Mouse (Mus musculus): Measurements from ENCODE around the gene Slc38a3. TPM values are rescaled to one million over a fixed set of nuclear protein-coding genes. Genes with fewer than 3 reads are reported as not detected.

Slc38a3 gene
- polyA plus RNA-seq (2016; fragmentation: Nextera tagmentation; extraction: Ambion mirVana): 8.2 and 8.3 TPM in 2 replicates

GRCm38 (mm10) chr9:107669480-107669945 is at the start of gene Slc38a3:
Slc38a3 (minus strand) TSS chr9:107669530.
- Histone ChIP-seq H3K9ac (no peak within 1 kb of the TSS), H3K27ac (no peak within 1 kb of the TSS), H3K27me3 (peaks cover 29% of the 10 kb centered on the region), H3K36me3 (no peaks in the 10 kb centered on the region), H3K4me2 (replicated peaks) (no peak within 1 kb of the TSS), H3K4me1 (peaks cover 27% of the 10 kb centered on the region), H3K9me3 (no peaks in the 10 kb centered on the region), H3K4me3 (no peak within 1 kb of the TSS)
- ATAC-seq (ENCODE audit: insufficient number of reproducible peaks, insufficient read depth, low FRiP score, low TSS enrichment): no peak
- 90% methylated on average over 9 of the region's 9 CpGs for WGBS

- Histone ChIP-seq H3K4me1 (peaks cover 47% of the 10 kb centered on the region), H3K4me3 (no peak overlapping the region), H3K36me3 (no peaks in the 10 kb centered on the region), H3K27me3 (no peaks in the 10 kb centered on the region), H3K27ac (peak overlapping the region; percentile 80), H3K9ac (no peak overlapping the region), H3K4me2 (replicated peaks) (no peak overlapping the region; the same call in 1 of the 2 replicates), H3K9me3 (no peaks in the 10 kb centered on the region)
- no peak; the same call in 1 of the 2 replicates for ATAC-seq (ENCODE audit: insufficient number of reproducible peaks, insufficient read depth, low FRiP score, low TSS enrichment)
- 12% methylated on average over 6 of the region's 6 CpGs for WGBS
Observed at GRCm38 (mm10) chr9:107716951-107717350, 47.6 kb upstream of the Slc38a3 start.

GRCm38 (mm10) chr9:107715632-107716031 is 46.3 kb upstream of the Slc38a3 start:
- ATAC-seq (ENCODE audit: insufficient number of reproducible peaks, insufficient read depth, low FRiP score, low TSS enrichment): no peak
- Histone ChIP-seq H3K9me3 (no peaks in the 10 kb centered on the region), H3K4me3 (no peak overlapping the region), H3K4me2 (replicated peaks) (no peak overlapping the region), H3K9ac (no peak overlapping the region), H3K4me1 (peaks cover 44% of the 10 kb centered on the region), H3K36me3 (no peaks in the 10 kb centered on the region), H3K27me3 (0 out of 2 replicates have a peak, but pooled peaks cover 3% of the 10 kb centered on the region), H3K27ac (peak overlapping the region; percentile 94)
- WGBS: 85% methylated on average over 2 of the region's 2 CpGs

- Histone ChIP-seq H3K4me1 (peaks cover 52% of the 10 kb centered on the region), H3K27me3 (0 out of 2 replicates have a peak, but pooled peaks cover 4% of the 10 kb centered on the region), H3K27ac (peak overlapping the region; percentile 94), H3K9me3 (no peaks in the 10 kb centered on the region), H3K36me3 (no peaks in the 10 kb centered on the region), H3K4me3 (no peak overlapping the region), H3K4me2 (replicated peaks) (no peak overlapping the region; the same call in 1 of the 2 replicates), H3K9ac (no peak overlapping the region)
- 8% methylated on average over 12 of the region's 12 CpGs for WGBS
- peak; percentile 49 for ATAC-seq (ENCODE audit: insufficient number of reproducible peaks, insufficient read depth, low FRiP score, low TSS enrichment)
Observed at GRCm38 (mm10) chr9:107714221-107714952, 45.1 kb upstream of the Slc38a3 start.

DNA sequence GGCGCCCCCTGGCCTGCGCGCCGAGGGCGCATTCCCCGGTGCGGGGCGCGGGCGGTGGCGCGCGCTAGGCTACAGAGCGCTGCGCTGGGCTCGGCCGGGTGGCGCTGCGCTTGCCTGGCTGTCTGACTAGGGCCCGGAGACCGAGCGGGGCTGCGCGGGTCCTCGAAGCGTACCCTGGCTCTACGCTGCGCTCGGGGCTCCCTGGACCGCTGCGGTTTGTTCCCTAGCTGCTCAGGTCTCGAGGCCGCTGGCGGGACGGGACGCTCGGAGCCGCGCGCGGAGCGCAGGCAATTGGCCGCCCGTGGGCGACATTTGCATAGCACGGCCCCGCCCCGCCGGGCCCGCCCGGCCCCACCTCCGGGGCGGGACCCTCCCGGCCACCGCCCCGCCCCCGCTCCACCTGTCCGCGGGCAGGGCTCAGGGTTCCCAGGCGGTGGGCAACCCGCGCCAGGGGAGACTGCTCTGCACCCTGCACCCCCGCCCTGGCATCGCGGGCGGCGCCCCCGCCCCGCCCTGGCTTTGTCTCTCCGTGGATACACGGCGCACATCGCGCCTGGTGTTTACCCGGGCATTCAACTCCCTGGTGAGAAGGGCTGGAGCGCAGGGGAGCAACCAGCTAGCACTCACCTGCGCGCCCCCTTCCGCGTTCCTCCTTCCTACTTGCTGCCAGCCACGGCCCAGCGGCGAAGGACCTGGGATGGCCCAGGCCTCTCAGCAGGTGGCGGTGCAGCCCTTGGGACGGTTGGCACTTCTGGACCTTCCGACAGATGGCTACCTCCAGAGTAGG is 40.6 kb upstream of the Slc38a3 start, which contains the start of gene Sema3f:
TSS of gene Sema3f (minus strand) at position 779 of the 787 bp plus-strand sequence.
- peak; percentile 81 for ATAC-seq (ENCODE audit: insufficient number of reproducible peaks, insufficient read depth, low FRiP score, low TSS enrichment)
- Histone ChIP-seq H3K9ac (peak within 1 kb of the TSS; percentile 97), H3K27me3 (0 out of 2 replicates have a peak, but pooled peaks cover 4% of the 10 kb centered on the region), H3K4me1 (peaks cover 43% of the 10 kb centered on the region), H3K9me3 (no peaks in the 10 kb centered on the region), H3K36me3 (peaks cover 7% of the 10 kb centered on the region), H3K27ac (peak within 1 kb of the TSS; percentile 95), H3K4me2 (replicated peaks) (peak within 1 kb of the TSS; percentile 76), H3K4me3 (peak within 1 kb of the TSS; percentile 93)
- WGBS: 1% methylated on average over 86 of the region's 86 CpGs

DNA sequence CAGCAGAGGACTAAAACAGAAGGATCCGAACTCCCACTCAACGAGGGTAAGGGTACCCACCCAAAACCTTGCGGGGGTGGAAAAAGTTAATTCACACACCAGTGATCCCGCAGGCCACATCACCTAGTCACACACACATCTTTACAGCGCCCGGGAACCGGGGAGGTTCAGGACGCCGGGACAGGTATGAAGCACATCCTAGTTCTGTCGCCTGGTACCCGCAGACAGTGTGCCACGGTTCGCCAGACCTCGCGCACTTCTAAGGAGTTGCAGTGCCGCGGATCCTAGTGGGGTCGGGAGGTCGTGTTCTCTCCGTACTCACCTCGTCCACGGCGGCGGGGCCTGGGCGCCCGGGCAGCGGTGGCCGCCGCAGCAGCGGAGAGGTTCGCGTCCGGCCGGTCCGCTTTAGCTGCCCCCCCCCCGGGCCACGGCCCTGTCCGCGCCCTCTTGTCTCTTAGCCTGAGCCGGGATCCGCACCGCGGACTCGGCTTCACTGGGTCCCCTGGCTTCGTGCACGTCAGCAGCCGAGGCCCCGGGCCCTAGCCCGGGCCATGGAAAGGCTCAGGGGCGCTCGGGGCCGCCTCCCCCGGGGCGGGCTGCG is 39.9 kb upstream of the Slc38a3 start:
- peaks cover 43% of the 10 kb centered on the region for H3K4me1 ChIP-seq
- H3K9me3 ChIP-seq: no peaks in the 10 kb centered on the region
- H3K4me3 ChIP-seq: peak overlapping the region; percentile 93
- peaks cover 14% of the 10 kb centered on the region for H3K36me3 ChIP-seq
- H3K27me3 ChIP-seq: 0 out of 2 replicates have a peak, but pooled peaks cover 4% of the 10 kb centered on the region
- H3K27ac ChIP-seq: peak overlapping the region; percentile 95
- ATAC-seq (ENCODE audit: insufficient number of reproducible peaks, insufficient read depth, low FRiP score, low TSS enrichment): no peak
- WGBS: under 1% methylated on average over 45 of the region's 55 CpGs
- peak overlapping the region; percentile 97 for H3K9ac ChIP-seq
- peak overlapping the region; percentile 76 for H3K4me2 ChIP-seq (replicated peaks)

GRCm38 (mm10) chr9:107708439-107709095 is 39.2 kb upstream of the Slc38a3 start:
- WGBS: 2% methylated on average over 21 of the region's 21 CpGs

GRCm38 (mm10) chr9:107707701-107708438 is 38.5 kb upstream of the Slc38a3 start:
- ATAC-seq (ENCODE audit: insufficient number of reproducible peaks, insufficient read depth, low FRiP score, low TSS enrichment): peak; percentile 8; the same call in 1 of the 2 replicates
- no peaks in the 10 kb centered on the region for H3K9me3 ChIP-seq
- peak overlapping the region; percentile 95 for H3K27ac ChIP-seq
- H3K27me3 ChIP-seq: 0 out of 2 replicates have a peak, but pooled peaks cover 4% of the 10 kb centered on the region
- H3K4me3 ChIP-seq: peak overlapping the region; percentile 93
- peak overlapping the region; percentile 97 for H3K9ac ChIP-seq
- H3K4me1 ChIP-seq: peaks cover 45% of the 10 kb centered on the region
- H3K36me3 ChIP-seq: peaks cover 25% of the 10 kb centered on the region
- 0% methylated on average over 17 of the region's 17 CpGs for WGBS
- H3K4me2 ChIP-seq (replicated peaks): peak overlapping the region; percentile 76

More at GRCm38 (mm10) chr9:107708439-107709095, 39.2 kb upstream of the Slc38a3 start:
- Histone ChIP-seq H3K9ac (peak overlapping the region; percentile 97), H3K4me1 (peaks cover 43% of the 10 kb centered on the region), H3K4me3 (peak overlapping the region; percentile 93), H3K27me3 (0 out of 2 replicates have a peak, but pooled peaks cover 4% of the 10 kb centered on the region), H3K27ac (peak overlapping the region; percentile 95), H3K36me3 (peaks cover 20% of the 10 kb centered on the region), H3K4me2 (replicated peaks) (peak overlapping the region; percentile 76), H3K9me3 (no peaks in the 10 kb centered on the region)
- no peak for ATAC-seq (ENCODE audit: insufficient number of reproducible peaks, insufficient read depth, low FRiP score, low TSS enrichment)

GRCm38 (mm10) chr9:107706781-107707211 is 37.5 kb upstream of the Slc38a3 start:
- 0 out of 2 replicates have a peak, but pooled peaks have one; percentile 8 for ATAC-seq (ENCODE audit: insufficient number of reproducible peaks, insufficient read depth, low FRiP score, low TSS enrichment)

More at GRCm38 (mm10) chr9:107706781-107707211, 37.5 kb upstream of the Slc38a3 start:
- 1% methylated on average over 14 of the region's 14 CpGs for WGBS
- peak overlapping the region; percentile 97 for H3K9ac ChIP-seq
- peaks cover 56% of the 10 kb centered on the region for H3K4me1 ChIP-seq
- peaks cover 33% of the 10 kb centered on the region for H3K36me3 ChIP-seq
- H3K9me3 ChIP-seq: no peaks in the 10 kb centered on the region
- H3K4me3 ChIP-seq: peak overlapping the region; percentile 93
- peak overlapping the region; percentile 76 for H3K4me2 ChIP-seq (replicated peaks)
- H3K27ac ChIP-seq: peak overlapping the region; percentile 95
- 0 out of 2 replicates have a peak, but pooled peaks cover 4% of the 10 kb centered on the region for H3K27me3 ChIP-seq
